Mouse (Mus musculus) cerebellum, adult (tissue): ENCODE results near the gene Cdh3.

ENCODE experiments used
- ATAC-seq: cut with Nextera tagmentation; 2 replicates; pipeline ENCODE4 v1.9.2; 2017; ENCODE audit warnings: mild to moderate bottlenecking, moderate library complexity, mixed read lengths; ENCODE audit not compliant: insufficient number of reproducible peaks, low FRiP score, low TSS enrichment

Gene Cdh3

GRCm38 (mm10) chr8:106603933-106604332, 93.2 kb downstream of the Cdh3 start:
- peak; percentile 24; the same call in 1 of the 2 replicates for ATAC-seq

- no peak for ATAC-seq
Measured at GRCm38 (mm10) chr8:106605657-106606056, 95.0 kb downstream of the Cdh3 start.

- ATAC-seq, result no peak
Measured at GRCm38 (mm10) chr8:106606121-106606520, 95.4 kb downstream of the Cdh3 start.

GRCm38 (mm10) chr8:106606601-106607145, 96.0 kb downstream of the Cdh3 start:
- no peak for ATAC-seq
